In genomic region chr1:36571627-36572026, GRCm38 (mm10) we compare ENCODE assay signal across 11 mouse cellular contexts. TPM values are rescaled to one million over a fixed set of nuclear protein-coding genes. Genes with fewer than 3 reads are reported as not detected.
A peak's percentile ranks its signal among the peaks of the same experiment; 100 is the strongest.
DNase-seq lines count a peak whose midpoint lies in the region; ATAC-seq and TF ChIP-seq lines count a peak whose summit lies in the region.
"Had no signal": no experiment of that assay in that cellular context is flagged by ENCODE, and none has a peak within 500 bp of the region (broad histone marks: within the 10 kb centered on the region; RNA-seq: fewer than 3 reads in every experiment).

No protein-coding gene starts in this region.

- DNase-seq in spleen, adult 2 months (ENCODE audit: low read depth in 1 of 2, low spot score in 2 of 2) = no peak
- DNase-seq in spleen, postnatal 4 days (ENCODE audit: low spot score in 2 of 2) = no peak
- DNase-seq in heart, postnatal 0 days (ENCODE audit: low spot score) = peak; percentile 27
- DNase-seq in liver, embryonic 14.5 days (ENCODE audit: low read depth in 3 of 3, low spot score in 3 of 3) = no peak
- DNase-seq in frontal cortex, postnatal 25 days (ENCODE audit: low spot score in 2 of 2) = no peak
- DNase-seq: embryo, embryonic 11 days had no signal

- no peaks in the 10 kb centered on the region for H3K9me3 ChIP-seq in heart, postnatal 0 days (replicated peaks; ENCODE audit: control insufficient read depth, low read length)
- no peaks in the 10 kb centered on the region for H3K9me3 ChIP-seq in liver, embryonic 14.5 days (ENCODE audit: control insufficient read depth, low read length)
- H3K9me3 ChIP-seq in stomach, embryonic 16.5 days (replicated peaks; ENCODE audit: control insufficient read depth, low read length) = no peaks in the 10 kb centered on the region
- no peaks in the 10 kb centered on the region for H3K9me3 ChIP-seq in intestine, postnatal 0 days (ENCODE audit: control insufficient read depth)

- no peaks in the 10 kb centered on the region for H3K27me3 ChIP-seq in spleen, adult 2 months (ENCODE audit: control insufficient read depth, insufficient read depth, low read length)
- no peaks in the 10 kb centered on the region for H3K27me3 ChIP-seq in heart, postnatal 0 days (ENCODE audit: control insufficient read depth, insufficient read depth, low read length)
- no peaks in the 10 kb centered on the region for H3K27me3 ChIP-seq in liver, embryonic 14.5 days (ENCODE audit: control insufficient read depth, insufficient read depth, low read length)
- no peaks in the 10 kb centered on the region for H3K27me3 ChIP-seq in stomach, embryonic 16.5 days (ENCODE audit: control insufficient read depth, insufficient read depth, low read length)
- no peaks in the 10 kb centered on the region for H3K27me3 ChIP-seq in intestine, postnatal 0 days (replicated peaks; ENCODE audit: control insufficient read depth, insufficient read depth, low read length)

- H3K9ac ChIP-seq in heart, postnatal 0 days (replicated peaks; ENCODE audit: low read depth, low read length) = no peak overlapping the region
- no peak overlapping the region for H3K9ac ChIP-seq in liver, embryonic 14.5 days (replicated peaks)
- 0 out of 2 replicates have a peak overlapping the region, but pooled peaks have one; percentile 1 for H3K9ac ChIP-seq in stomach, embryonic 16.5 days (ENCODE audit: low read length)
- no peak overlapping the region for H3K9ac ChIP-seq in intestine, postnatal 0 days (ENCODE audit: low read depth, low read length)

- TF ChIP-seq EP300 in heart, postnatal 0 days (IDR thresholded peaks at IDR 0.05; ENCODE audit: low read depth) = 0 out of 2 replicates have a peak, but pooled peaks have one; percentile 20
- no peak for TF ChIP-seq EP300 in liver, embryonic 14.5 days (IDR thresholded peaks at IDR 0.05; ENCODE audit: low read depth)

- no peak overlapping the region for H3K4me2 ChIP-seq in heart, postnatal 0 days (ENCODE audit: low read depth, low read length)
- H3K4me2 ChIP-seq in liver, embryonic 14.5 days (ENCODE audit: low read depth) = no peak overlapping the region
- no peak overlapping the region for H3K4me2 ChIP-seq in stomach, embryonic 16.5 days (ENCODE audit: low read depth, low read length)
- H3K4me2 ChIP-seq in intestine, postnatal 0 days (replicated peaks; ENCODE audit: low read depth) = no peak overlapping the region

- 31% methylated on average over 6 of the region's 6 CpGs for WGBS in spleen, adult 2 months
- 33% methylated on average over 6 of the region's 6 CpGs for WGBS in heart, postnatal 0 days
- WGBS in liver, embryonic 14.5 days (ENCODE audit: insufficient replicate concordance) = 22% methylated on average over 6 of the region's 6 CpGs
- WGBS in stomach, embryonic 16.5 days = 43% methylated on average over 6 of the region's 6 CpGs
- 46% methylated on average over 6 of the region's 6 CpGs for WGBS in intestine, postnatal 0 days

- no peak for TF ChIP-seq POLR2A in spleen, adult 2 months (IDR thresholded peaks at IDR 0.05; ENCODE audit: low read depth, low read length)

- H3K4me3 ChIP-seq in spleen, adult 2 months (ENCODE audit: extremely low read depth, insufficient read depth, insufficient read length) = no peak overlapping the region
- H3K4me3 ChIP-seq in heart, postnatal 0 days (ENCODE audit: low read depth, low read length) = no peak overlapping the region
- no peak overlapping the region for H3K4me3 ChIP-seq in liver, embryonic 14.5 days (ENCODE audit: insufficient read depth in 1 of 2, low read depth in 2 of 2, low read length in 2 of 2)
- H3K4me3 ChIP-seq in stomach, embryonic 16.5 days (replicated peaks; ENCODE audit: low read length) = no peak overlapping the region
- H3K4me3 ChIP-seq in intestine, postnatal 0 days (ENCODE audit: low read depth, low read length) = no peak overlapping the region

- H3K4me1 ChIP-seq in spleen, adult 2 months (ENCODE audit: control insufficient read depth, insufficient read depth, insufficient read length) = no peaks in the 10 kb centered on the region; the same call in 1 of the 2 replicates
- peaks cover 28% of the 10 kb centered on the region for H3K4me1 ChIP-seq in heart, postnatal 0 days (ENCODE audit: control insufficient read depth, insufficient read depth)
- H3K4me1 ChIP-seq in liver, embryonic 14.5 days (replicated peaks; ENCODE audit: control insufficient read depth in 2 of 2, insufficient read depth in 2 of 2, low read length in 1 of 2) = no peaks in the 10 kb centered on the region; a peak in 2 of 4 replicates
- H3K4me1 ChIP-seq in stomach, embryonic 16.5 days (ENCODE audit: control insufficient read depth, insufficient read depth, low read length) = peaks cover 57% of the 10 kb centered on the region
- peaks cover 9% of the 10 kb centered on the region for H3K4me1 ChIP-seq in intestine, postnatal 0 days (replicated peaks; ENCODE audit: control insufficient read depth, insufficient read depth, low read length)

- no peak for TF ChIP-seq CTCF in spleen, adult 2 months (IDR thresholded peaks at IDR 0.05; ENCODE audit: extremely low read depth, insufficient read depth, insufficient read length, insufficient replicate concordance)
- no peak for TF ChIP-seq CTCF in heart, postnatal 0 days (IDR thresholded peaks at IDR 0.05; ENCODE audit: low read depth)
- TF ChIP-seq CTCF in liver, embryonic 14.5 days (IDR thresholded peaks at IDR 0.05; ENCODE audit: low read depth) = no peak
- no peak for TF ChIP-seq CTCF in intestine, postnatal 0 days (IDR thresholded peaks at IDR 0.05; ENCODE audit: low read depth)

- H3K36me3 ChIP-seq in spleen, adult 2 months (ENCODE audit: control insufficient read depth, insufficient read depth, low read length) = no peaks in the 10 kb centered on the region
- no peaks in the 10 kb centered on the region for H3K36me3 ChIP-seq in heart, postnatal 0 days (replicated peaks; ENCODE audit: control insufficient read depth, insufficient read depth, low read length)
- no peaks in the 10 kb centered on the region for H3K36me3 ChIP-seq in liver, embryonic 14.5 days (replicated peaks; ENCODE audit: control insufficient read depth, insufficient read depth, low read depth)
- no peaks in the 10 kb centered on the region for H3K36me3 ChIP-seq in stomach, embryonic 16.5 days (ENCODE audit: control insufficient read depth, insufficient read depth, low read length)
- H3K36me3 ChIP-seq in intestine, postnatal 0 days (ENCODE audit: control insufficient read depth, insufficient read depth) = no peaks in the 10 kb centered on the region

- peak overlapping the region; percentile 22 for H3K27ac ChIP-seq in spleen, adult 2 months (ENCODE audit: insufficient read depth, low read length)
- peak overlapping the region; percentile 43; the same call in 1 of the 2 replicates for H3K27ac ChIP-seq in heart, postnatal 0 days (ENCODE audit: low read depth)
- no peak overlapping the region for H3K27ac ChIP-seq in liver, embryonic 14.5 days
- H3K27ac ChIP-seq in stomach, embryonic 16.5 days (ENCODE audit: low read length) = no peak overlapping the region; the same call in 1 of the 2 replicates
- H3K27ac ChIP-seq in intestine, postnatal 0 days (ENCODE audit: low read depth, low read length) = no peak overlapping the region

- peak; percentile 63 for ATAC-seq in heart, postnatal 0 days (ENCODE audit: insufficient read depth, low read depth)
- peak; percentile 43; the same call in 1 of the 2 replicates for ATAC-seq in liver, embryonic 14.5 days (ENCODE audit: insufficient read depth)
- no peak for ATAC-seq in stomach, embryonic 16.5 days (ENCODE audit: insufficient read depth, low FRiP score)
- ATAC-seq in erythroid progenitor cell, adult 5-6 weeks (replicated peaks; ENCODE audit: low FRiP score, poor library complexity, severe bottlenecking) = no peak
- no peak for ATAC-seq in intestine, postnatal 0 days

RNA-seq across cellular contexts. Expression of gene Sema4c, which starts 13.5 kb away (rescaled TPM):
- 8.5 and 9.5 TPM in 2 replicates for polyA plus RNA-seq in spleen, adult 2 months (2012; rRNA removed)
- total RNA-seq in heart, postnatal 0 days (2014; rRNA removed; ENCODE audit: low replicate concordance) = 11.9 and 13.2 TPM in 2 replicates
- polyA plus RNA-seq in heart, postnatal 0 days (2015; fragmentation: Nextera tagmentation; extraction: Ambion mirVana) = 5.7 and 6.1 TPM in 2 replicates
- 2.3 and 2.8 TPM in 2 replicates for polyA plus RNA-seq in liver, embryonic 14.5 days (2012; rRNA removed)
- polyA plus RNA-seq in liver, embryonic 14.5 days (2014; fragmentation: Nextera tagmentation; extraction: Ambion mirVana) = 0.25 and 0.35 TPM in 2 replicates
- polyA plus RNA-seq in stomach, embryonic 16.5 days (2015; fragmentation: Nextera tagmentation; extraction: Ambion mirVana) = 10.0 and 10.6 TPM in 2 replicates
- total RNA-seq in erythroid progenitor cell, adult 5-6 weeks (2015; ENCODE audit: low replicate concordance) = not detected in 2 replicates
- 0.45 TPM in 1 of 2 replicates, not detected in the other for total RNA-seq in erythroid progenitor cell, adult 5-6 weeks (2017; ENCODE audit: low replicate concordance)
- polyA plus RNA-seq in intestine, postnatal 0 days (2015; fragmentation: Nextera tagmentation; extraction: Ambion mirVana) = 3.5 and 3.9 TPM in 2 replicates

RNA-seq across cellular contexts. Expression of gene Ankrd39, which starts 24.4 kb away (rescaled TPM):
- 22.2 and 26.0 TPM in 2 replicates for polyA plus RNA-seq in spleen, adult 2 months (2012; rRNA removed)
- 32.7 and 34.9 TPM in 2 replicates for total RNA-seq in heart, postnatal 0 days (2014; rRNA removed; ENCODE audit: low replicate concordance)
- polyA plus RNA-seq in heart, postnatal 0 days (2015; fragmentation: Nextera tagmentation; extraction: Ambion mirVana) = 26.6 and 29.0 TPM in 2 replicates
- polyA plus RNA-seq in liver, embryonic 14.5 days (2012; rRNA removed) = 3.5 and 3.8 TPM in 2 replicates
- polyA plus RNA-seq in liver, embryonic 14.5 days (2014; fragmentation: Nextera tagmentation; extraction: Ambion mirVana) = 5.0 and 5.1 TPM in 2 replicates
- 26.7 and 30.5 TPM in 2 replicates for polyA plus RNA-seq in stomach, embryonic 16.5 days (2015; fragmentation: Nextera tagmentation; extraction: Ambion mirVana)
- total RNA-seq in erythroid progenitor cell, adult 5-6 weeks (2015; ENCODE audit: low replicate concordance) = not detected in 2 replicates
- 1.4 and 1.8 TPM in 2 replicates for total RNA-seq in erythroid progenitor cell, adult 5-6 weeks (2017; ENCODE audit: low replicate concordance)
- polyA plus RNA-seq in intestine, postnatal 0 days (2015; fragmentation: Nextera tagmentation; extraction: Ambion mirVana) = 15.0 and 18.5 TPM in 2 replicates

RNA-seq across cellular contexts. Expression of gene Gm42417, which starts 32.4 kb away (rescaled TPM):
- polyA plus RNA-seq in spleen, adult 2 months (2012; rRNA removed) = not detected in 2 replicates
- not detected in 2 replicates for total RNA-seq in heart, postnatal 0 days (2014; rRNA removed; ENCODE audit: low replicate concordance)
- polyA plus RNA-seq in heart, postnatal 0 days (2015; fragmentation: Nextera tagmentation; extraction: Ambion mirVana) = 1.2 TPM in 1 of 2 replicates, not detected in the other
- not detected in 2 replicates for polyA plus RNA-seq in liver, embryonic 14.5 days (2012; rRNA removed)
- not detected in 2 replicates for polyA plus RNA-seq in liver, embryonic 14.5 days (2014; fragmentation: Nextera tagmentation; extraction: Ambion mirVana)
- polyA plus RNA-seq in stomach, embryonic 16.5 days (2015; fragmentation: Nextera tagmentation; extraction: Ambion mirVana) = 1.9 TPM in 1 of 2 replicates, not detected in the other
- total RNA-seq in erythroid progenitor cell, adult 5-6 weeks (2015; ENCODE audit: low replicate concordance) = 0.42 TPM in 1 of 2 replicates, not detected in the other
- total RNA-seq in erythroid progenitor cell, adult 5-6 weeks (2017; ENCODE audit: low replicate concordance) = 86.5 TPM in 1 of 2 replicates, not detected in the other
- polyA plus RNA-seq in intestine, postnatal 0 days (2015; fragmentation: Nextera tagmentation; extraction: Ambion mirVana) = 0.22 TPM in 1 of 2 replicates, not detected in the other
- total RNA-seq: MEL had no signal
- polyA plus RNA-seq: large intestine, adult 2 months had no signal

RNA-seq across cellular contexts. Expression of gene Ankrd23, which starts 34.9 kb away (rescaled TPM):
- 16.6 and 17.7 TPM in 2 replicates for polyA plus RNA-seq in spleen, adult 2 months (2012; rRNA removed)
- 62.2 and 93.8 TPM in 2 replicates for total RNA-seq in heart, postnatal 0 days (2014; rRNA removed; ENCODE audit: low replicate concordance)
- polyA plus RNA-seq in heart, postnatal 0 days (2015; fragmentation: Nextera tagmentation; extraction: Ambion mirVana) = 26.7 and 34.2 TPM in 2 replicates
- polyA plus RNA-seq in liver, embryonic 14.5 days (2012; rRNA removed) = 2.3 TPM in 2 replicates
- 0.59 and 0.80 TPM in 2 replicates for polyA plus RNA-seq in liver, embryonic 14.5 days (2014; fragmentation: Nextera tagmentation; extraction: Ambion mirVana)
- 18.0 and 21.7 TPM in 2 replicates for polyA plus RNA-seq in stomach, embryonic 16.5 days (2015; fragmentation: Nextera tagmentation; extraction: Ambion mirVana)
- total RNA-seq in erythroid progenitor cell, adult 5-6 weeks (2015; ENCODE audit: low replicate concordance) = 1.7 TPM in 1 of 2 replicates, not detected in the other
- not detected in 2 replicates for total RNA-seq in erythroid progenitor cell, adult 5-6 weeks (2017; ENCODE audit: low replicate concordance)
- polyA plus RNA-seq in intestine, postnatal 0 days (2015; fragmentation: Nextera tagmentation; extraction: Ambion mirVana) = 2.1 and 3.8 TPM in 2 replicates

RNA-seq across cellular contexts. Expression of gene Cnnm3, which starts 60.0 kb away (rescaled TPM):
- polyA plus RNA-seq in spleen, adult 2 months (2012; rRNA removed) = 18.4 and 24.1 TPM in 2 replicates
- total RNA-seq in heart, postnatal 0 days (2014; rRNA removed; ENCODE audit: low replicate concordance) = 10.2 and 21.4 TPM in 2 replicates
- 2.0 and 2.2 TPM in 2 replicates for polyA plus RNA-seq in heart, postnatal 0 days (2015; fragmentation: Nextera tagmentation; extraction: Ambion mirVana)
- 2.5 and 3.7 TPM in 2 replicates for polyA plus RNA-seq in liver, embryonic 14.5 days (2012; rRNA removed)
- polyA plus RNA-seq in liver, embryonic 14.5 days (2014; fragmentation: Nextera tagmentation; extraction: Ambion mirVana) = 0.86 and 1.0 TPM in 2 replicates
- 2.5 and 3.0 TPM in 2 replicates for polyA plus RNA-seq in stomach, embryonic 16.5 days (2015; fragmentation: Nextera tagmentation; extraction: Ambion mirVana)
- total RNA-seq in erythroid progenitor cell, adult 5-6 weeks (2015; ENCODE audit: low replicate concordance) = 2.5 and 10.5 TPM in 2 replicates
- total RNA-seq in erythroid progenitor cell, adult 5-6 weeks (2017; ENCODE audit: low replicate concordance) = 3.9 and 9.4 TPM in 2 replicates
- polyA plus RNA-seq in intestine, postnatal 0 days (2015; fragmentation: Nextera tagmentation; extraction: Ambion mirVana) = 2.5 and 2.6 TPM in 2 replicates

Comparison
In these comparisons a context has a peak if more than half of its experiments do, and no peak if none do; other contexts are left out.
1. H3K27ac ChIP-seq: peak in spleen, adult 2 months (single experiment) and heart, postnatal 0 days (single experiment); none in liver, embryonic 14.5 days (single experiment), stomach, embryonic 16.5 days (single experiment) and intestine, postnatal 0 days (single experiment).
2. ATAC-seq: peak in heart, postnatal 0 days (single experiment) and liver, embryonic 14.5 days (single experiment); none in stomach, embryonic 16.5 days (single experiment), erythroid progenitor cell, adult 5-6 weeks (single experiment) and intestine, postnatal 0 days (single experiment).